Mouse (Mus musculus): ENCODE results near the gene Cd3eap.

DNA sequence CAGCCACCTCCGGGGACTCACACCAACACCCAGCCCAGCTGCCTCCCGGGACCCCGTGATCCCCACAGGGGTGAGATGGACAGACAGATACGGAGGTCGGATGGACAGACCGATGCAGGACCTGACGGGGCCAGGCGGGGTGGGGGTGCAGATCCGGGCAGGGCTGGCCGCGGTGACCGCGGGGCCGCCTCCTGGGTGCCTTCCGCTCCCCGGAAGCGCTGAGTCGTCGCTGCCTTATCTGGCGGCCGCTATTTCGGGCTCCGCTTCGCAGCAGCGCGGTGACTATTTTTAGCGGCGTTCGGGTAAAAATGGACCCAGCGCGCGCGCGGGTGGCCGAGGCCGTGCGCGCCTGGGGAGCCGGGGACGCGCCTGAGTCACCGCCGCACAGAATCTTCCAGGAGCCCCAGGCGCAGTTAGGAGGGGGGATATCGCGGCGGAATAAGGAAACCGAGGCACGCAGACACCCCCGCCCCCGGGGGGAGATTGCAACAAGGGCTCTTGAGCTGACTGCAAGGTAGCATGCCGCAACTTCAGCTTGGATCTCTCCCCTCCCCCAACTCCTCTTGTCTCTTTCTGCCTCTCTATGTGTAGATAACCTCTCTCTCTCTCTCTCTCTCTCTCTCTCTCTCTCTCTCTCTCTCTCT, 26.5 kb downstream of the Cd3eap start:
- TF ChIP-seq POLR2A (IDR thresholded peaks at IDR 0.05; ENCODE audit: low read depth, low read length) = 0 out of 2 replicates have a peak, but pooled peaks have one; percentile 21
- TF ChIP-seq EP300 (IDR thresholded peaks at IDR 0.05; ENCODE audit: low read length) = peak; percentile 44; the same call in 1 of the 2 replicates
- TF ChIP-seq CTCF (conservative IDR thresholded peaks at IDR 0.05 in 1 of 2, IDR thresholded peaks at IDR 0.05 in 1 of 2; ENCODE audit: low read depth in 2 of 2, low read length in 2 of 2) = no peak
- TF ChIP-seq JUN (IDR thresholded peaks at IDR 0.05; ENCODE audit: insufficient read depth, low read depth, low read length) = no peak
- TF ChIP-seq MEF2A (IDR thresholded peaks at IDR 0.05; ENCODE audit: borderline replicate concordance, low read depth, low read length) = peak; percentile 100
- no peak for TF ChIP-seq E2F4 (IDR thresholded peaks at IDR 0.05; ENCODE audit: insufficient replicate concordance, low read depth, low read length)
- no peak for TF ChIP-seq USF2 (conservative IDR thresholded peaks at IDR 0.05; ENCODE audit: low read depth, low read length)
- no peak for TF ChIP-seq SMC3 (IDR thresholded peaks at IDR 0.05; ENCODE audit: low read depth, low read length)
- peak; percentile 65 for TF ChIP-seq BHLHE40 (IDR thresholded peaks at IDR 0.05; ENCODE audit: low read depth, low read length)
- 0 out of 2 replicates have a peak, but pooled peaks have one; percentile 43 for TF ChIP-seq KAT2A (IDR thresholded peaks at IDR 0.05; ENCODE audit: insufficient replicate concordance, low read length)
- TF ChIP-seq POLR2AphosphoS2 (IDR thresholded peaks at IDR 0.05; ENCODE audit: low read depth, low read length) = no peak
- TF ChIP-seq ZC3H11A (IDR thresholded peaks at IDR 0.05; ENCODE audit: low read depth, low read length) = no peak
- no peak for TF ChIP-seq NELFE (IDR thresholded peaks at IDR 0.05; ENCODE audit: low read depth, low read length)
- no peak for TF ChIP-seq ZNF384 (IDR thresholded peaks at IDR 0.05; ENCODE audit: low read depth, low read length)
